Mouse (Mus musculus) neural tube, embryonic 15.5 days (tissue): ENCODE measurements around the gene Mdga1. TPM values are rescaled to one million over a fixed set of nuclear protein-coding genes. Genes with fewer than 3 reads are reported as not detected.

Source experiments
- ATAC-seq: fragments of 200-750 bp; cut with Nextera tagmentation; 2 replicates; pipeline ENCODE4 v1.8.0; 2017; ENCODE audit warnings: mild to moderate bottlenecking, moderate TSS enrichment, moderate library complexity; ENCODE audit not compliant: low FRiP score
- H3K27ac ChIP-seq: fragments of 300-500 bp; sonication (generic); replicated peaks from 2 replicates; pipeline ENCODE4 v1.5.1; 2015; ENCODE audit warnings: mild to moderate bottlenecking, inconsistent platforms
- H3K27me3 ChIP-seq: fragments of 300-500 bp; sonication (generic); replicated peaks from 2 replicates; pipeline ENCODE4 v1.6.1; 2015; ENCODE audit warnings: inconsistent platforms
- H3K36me3 ChIP-seq: fragments of 300-500 bp; sonication (generic); 2 replicates; pipeline ENCODE4 v1.6.1; 2015; ENCODE audit warnings: inconsistent platforms
- H3K4me1 ChIP-seq: fragments of 300-500 bp; sonication (generic); 2 replicates; pipeline ENCODE4 v1.6.1; 2015; ENCODE audit warnings: inconsistent platforms
- H3K4me2 ChIP-seq: fragments of 300-500 bp; sonication (generic); 2 replicates; pipeline ENCODE4 v1.6.1; 2015; ENCODE audit warnings: inconsistent platforms, mild to moderate bottlenecking, moderate library complexity
- H3K4me3 ChIP-seq: fragments of 300-500 bp; sonication (generic); replicated peaks from 2 replicates; pipeline ENCODE4 v1.5.1; 2015; ENCODE audit warnings: mild to moderate bottlenecking, inconsistent platforms
- H3K9ac ChIP-seq: fragments of 300-500 bp; sonication (generic); replicated peaks from 2 replicates; pipeline ENCODE4 v1.6.1; 2015; ENCODE audit warnings: mild to moderate bottlenecking, inconsistent platforms
- H3K9me3 ChIP-seq: fragments of 300-500 bp; sonication (generic); replicated peaks from 2 replicates; pipeline ENCODE4 v1.6.1; 2016; ENCODE audit warnings: inconsistent platforms
- WGBS: fragments of 180-500 bp; shearing (Covaris S2); methylation state at CpG from one replicate; pipeline ENCODE4 v1.1.7; 2015; ENCODE audit warnings: mixed read lengths; 5-methylcytosine and 5-hydroxymethylcytosine counted together
- polyA plus RNA-seq: library from polyadenylated mRNA; unstranded; fragments of >200 nt; fragmentation: Nextera tagmentation; extraction: Ambion mirVana; gene quantifications from 2 replicates; pipeline ENCODE4 v1.2.1, GENCODE M21; 2015

Gene Mdga1
- polyA plus RNA-seq, 1 experiment from 2014 or later, result 10.9 TPM

- no peak overlapping the region for H3K9ac ChIP-seq
- H3K27me3 ChIP-seq, result peaks cover 6% of the 10 kb centered on the region; the same call in 1 of the 2 replicates
- H3K4me3 ChIP-seq, result no peak overlapping the region
- ATAC-seq, result no peak
- no peaks in the 10 kb centered on the region for H3K36me3 ChIP-seq
- peaks cover 30% of the 10 kb centered on the region for H3K4me1 ChIP-seq
- H3K27ac ChIP-seq, result no peak overlapping the region
- no peaks in the 10 kb centered on the region for H3K9me3 ChIP-seq
- 38% methylated on average over 10 of the region's 10 CpGs for WGBS
- H3K4me2 ChIP-seq, result no peak overlapping the region
Measured at GRCm38 (mm10) chr17:29880251-29880650, 89.6 kb downstream of the Mdga1 start.

DNA sequence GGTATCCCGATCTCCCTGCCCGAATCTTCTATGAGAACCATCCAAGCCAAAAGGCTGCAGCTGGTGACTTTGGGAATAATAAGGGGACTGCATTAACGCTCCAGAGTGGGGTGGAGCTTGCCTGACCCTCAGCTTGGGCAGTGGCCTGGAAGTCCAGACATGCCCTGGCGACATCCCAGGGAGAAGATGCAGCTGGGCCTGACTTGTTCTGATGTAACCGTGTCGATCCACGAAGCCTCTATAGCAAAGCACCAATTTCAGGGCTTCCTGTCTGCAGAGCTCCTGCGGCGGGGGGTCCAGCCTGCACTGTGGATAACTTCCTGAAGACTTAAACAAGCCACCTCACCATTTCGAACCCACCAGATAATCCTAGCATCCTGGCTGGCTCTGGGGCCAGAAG is 90.9 kb downstream of the Mdga1 start:
- Histone ChIP-seq H3K9ac (no peak overlapping the region), H3K4me1 (peaks cover 24% of the 10 kb centered on the region), H3K4me3 (no peak overlapping the region), H3K4me2 (no peak overlapping the region), H3K27me3 (no peaks in the 10 kb centered on the region), H3K9me3 (no peaks in the 10 kb centered on the region), H3K36me3 (no peaks in the 10 kb centered on the region), H3K27ac (no peak overlapping the region)
- ATAC-seq, result no peak
- 89% methylated on average over 10 of the region's 10 CpGs for WGBS

- no peak; the same call in 1 of the 2 replicates for ATAC-seq
- WGBS, result 11% methylated on average over 24 of the region's 27 CpGs
- peak overlapping the region; percentile 36; the same call in 1 of the 2 replicates for H3K9ac ChIP-seq
- H3K4me2 ChIP-seq, result peak overlapping the region; percentile 5; the same call in 1 of the 2 replicates
- H3K27ac ChIP-seq, result peak overlapping the region; percentile 77
- H3K9me3 ChIP-seq, result no peaks in the 10 kb centered on the region
- H3K36me3 ChIP-seq, result no peaks in the 10 kb centered on the region
- no peaks in the 10 kb centered on the region for H3K27me3 ChIP-seq
- H3K4me3 ChIP-seq, result no peak overlapping the region
- H3K4me1 ChIP-seq, result peaks cover 23% of the 10 kb centered on the region
Measured at GRCm38 (mm10) chr17:29874082-29874679, 95.7 kb downstream of the Mdga1 start.

DNA sequence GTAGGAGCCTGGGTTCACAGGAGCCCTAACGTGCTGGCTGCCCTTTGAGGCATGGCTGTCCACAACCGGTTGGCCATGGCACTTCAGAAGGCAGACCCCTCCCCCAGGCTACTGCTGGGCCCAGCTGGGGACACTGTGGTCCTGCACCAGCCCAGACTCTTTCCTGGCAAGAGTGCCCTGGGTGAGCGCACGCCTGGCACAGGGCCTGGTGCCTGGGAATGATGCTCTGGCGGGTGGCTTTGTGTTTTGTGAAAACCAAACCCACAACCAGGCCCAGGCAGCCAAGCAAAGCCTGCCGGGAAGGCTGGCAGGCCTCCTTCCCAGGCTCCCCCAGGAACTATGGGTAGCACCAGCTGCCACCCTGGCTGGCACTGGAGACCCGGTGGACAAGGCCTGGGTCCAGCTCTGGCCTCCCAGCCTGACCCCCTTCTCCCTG is 96.3 kb downstream of the Mdga1 start:
- 37% methylated on average over 7 of the region's 7 CpGs for WGBS
- peak overlapping the region; percentile 5; the same call in 1 of the 2 replicates for H3K4me2 ChIP-seq
- no peaks in the 10 kb centered on the region for H3K27me3 ChIP-seq
- ATAC-seq, result peak; percentile 84
- H3K36me3 ChIP-seq, result no peaks in the 10 kb centered on the region
- no peak overlapping the region for H3K4me3 ChIP-seq
- peak overlapping the region; percentile 36; the same call in 1 of the 2 replicates for H3K9ac ChIP-seq
- no peaks in the 10 kb centered on the region for H3K9me3 ChIP-seq
- H3K4me1 ChIP-seq, result peaks cover 23% of the 10 kb centered on the region
- H3K27ac ChIP-seq, result peak overlapping the region; percentile 77

DNA sequence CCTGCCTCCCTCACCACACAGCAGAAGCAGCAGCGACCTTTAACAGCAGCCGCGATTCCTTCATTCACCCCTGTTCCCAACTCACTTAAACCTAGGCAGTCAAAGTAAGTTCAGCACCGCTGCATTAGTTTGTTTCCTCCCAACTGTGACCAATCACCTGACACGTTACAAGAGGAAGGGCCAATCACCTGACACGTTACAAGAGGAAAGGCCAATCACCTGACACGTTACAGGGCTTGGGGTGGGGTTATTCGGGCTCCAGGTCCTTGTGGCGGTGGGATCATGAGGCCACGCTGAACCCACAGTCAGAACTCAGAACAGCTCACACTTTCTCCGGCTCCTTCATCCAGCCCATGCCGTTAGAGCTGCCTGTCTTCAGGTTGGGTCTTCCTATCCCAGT is 99.6 kb downstream of the Mdga1 start:
- Histone ChIP-seq H3K27ac (no peak overlapping the region), H3K4me3 (no peak overlapping the region), H3K9ac (no peak overlapping the region), H3K4me2 (no peak overlapping the region), H3K27me3 (no peaks in the 10 kb centered on the region), H3K9me3 (no peaks in the 10 kb centered on the region), H3K36me3 (no peaks in the 10 kb centered on the region), H3K4me1 (peaks cover 23% of the 10 kb centered on the region)
- WGBS, result 75% methylated on average over 12 of the region's 12 CpGs
- ATAC-seq, result no peak

- H3K4me2 ChIP-seq, result no peak overlapping the region
- no peaks in the 10 kb centered on the region for H3K36me3 ChIP-seq
- H3K4me3 ChIP-seq, result no peak overlapping the region
- peaks cover 2% of the 10 kb centered on the region; the same call in 1 of the 2 replicates for H3K4me1 ChIP-seq
- 58% methylated on average over 6 of the region's 6 CpGs for WGBS
- H3K27ac ChIP-seq, result no peak overlapping the region
- no peaks in the 10 kb centered on the region for H3K27me3 ChIP-seq
- no peak for ATAC-seq
- no peak overlapping the region for H3K9ac ChIP-seq
- no peaks in the 10 kb centered on the region for H3K9me3 ChIP-seq
Measured at GRCm38 (mm10) chr17:29865914-29866313, 104.0 kb downstream of the Mdga1 start.

DNA sequence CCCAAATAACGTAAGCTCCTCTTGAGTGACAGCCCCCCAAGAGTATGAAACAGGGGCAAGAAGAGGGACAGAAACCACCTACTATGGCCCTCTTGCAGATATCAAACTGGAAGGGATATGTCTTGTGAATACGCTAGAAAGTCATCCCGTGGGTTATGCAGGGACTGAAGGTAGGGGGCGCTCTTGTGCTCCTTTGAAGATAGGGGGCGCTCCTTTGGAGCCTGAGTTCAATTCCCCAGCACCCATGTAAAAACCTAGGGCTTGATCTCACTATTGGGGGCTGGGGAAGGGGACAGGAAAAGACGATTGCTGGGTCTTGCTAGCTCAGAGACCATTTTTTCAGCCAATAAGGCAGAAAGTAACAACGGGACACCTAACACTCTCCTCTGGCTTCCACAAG is 105.4 kb downstream of the Mdga1 start:
- ATAC-seq, result no peak
- whole genome bisulfite sequencing, result 65% methylated on average over 7 of the region's 7 CpGs
- no peak overlapping the region for H3K4me2 ChIP-seq
- no peaks in the 10 kb centered on the region for H3K27me3 ChIP-seq
- H3K9me3 ChIP-seq, result no peaks in the 10 kb centered on the region
- no peak overlapping the region for H3K9ac ChIP-seq
- no peaks in the 10 kb centered on the region for H3K36me3 ChIP-seq
- no peak overlapping the region for H3K4me3 ChIP-seq
- no peaks in the 10 kb centered on the region for H3K4me1 ChIP-seq
- no peak overlapping the region for H3K27ac ChIP-seq

DNA sequence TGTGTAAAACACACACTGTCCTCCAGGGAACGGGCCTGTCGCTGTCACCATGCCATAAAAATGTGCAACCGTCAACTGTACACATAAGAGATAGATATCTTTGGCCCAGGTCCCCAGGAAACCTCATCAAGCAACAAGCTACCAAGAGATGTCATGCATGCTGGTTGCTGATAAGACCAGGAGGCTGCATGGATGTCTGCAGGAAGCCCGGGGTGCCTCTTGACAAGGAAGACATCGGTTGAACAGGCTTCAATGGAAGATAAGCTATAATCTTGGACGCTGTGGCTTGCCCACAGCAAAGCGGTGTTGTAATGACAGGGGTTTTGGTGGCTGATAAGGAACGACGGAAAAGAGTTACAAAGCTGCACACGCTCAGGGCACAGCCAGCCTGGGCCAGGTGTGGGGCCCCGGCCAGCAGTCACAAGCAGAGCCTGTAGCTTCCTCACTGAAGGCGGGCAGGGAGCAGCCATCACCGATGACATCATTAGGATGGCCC is 110.1 kb downstream of the Mdga1 start:
- H3K4me1 ChIP-seq, result peaks cover 10% of the 10 kb centered on the region
- ATAC-seq, result no peak
- no peak overlapping the region for H3K27ac ChIP-seq
- WGBS, result 81% methylated on average over 13 of the region's 13 CpGs
- no peaks in the 10 kb centered on the region for H3K27me3 ChIP-seq
- no peak overlapping the region for H3K9ac ChIP-seq
- H3K4me2 ChIP-seq, result no peak overlapping the region
- H3K36me3 ChIP-seq, result no peaks in the 10 kb centered on the region
- H3K9me3 ChIP-seq, result no peaks in the 10 kb centered on the region
- H3K4me3 ChIP-seq, result no peak overlapping the region

- Histone ChIP-seq H3K4me3 (no peak overlapping the region), H3K9me3 (no peaks in the 10 kb centered on the region), H3K9ac (no peak overlapping the region), H3K4me2 (no peak overlapping the region), H3K27ac (no peak overlapping the region), H3K27me3 (no peaks in the 10 kb centered on the region), H3K36me3 (no peaks in the 10 kb centered on the region), H3K4me1 (peaks cover 10% of the 10 kb centered on the region)
- 82% methylated on average over 3 of the region's 3 CpGs for whole genome bisulfite sequencing
- ATAC-seq, result no peak
Measured at GRCm38 (mm10) chr17:29858764-29859163, 111.1 kb downstream of the Mdga1 start.

GRCm38 (mm10) chr17:29855702-29856580 is 113.9 kb downstream of the Mdga1 start:
- Histone ChIP-seq H3K4me2 (no peak overlapping the region), H3K9me3 (no peaks in the 10 kb centered on the region), H3K27ac (no peak overlapping the region; the same call in 1 of the 2 replicates), H3K36me3 (no peaks in the 10 kb centered on the region), H3K27me3 (0 out of 2 replicates have a peak, but pooled peaks cover 3% of the 10 kb centered on the region), H3K4me1 (peaks cover 10% of the 10 kb centered on the region), H3K9ac (no peak overlapping the region), H3K4me3 (no peak overlapping the region)
- 74% methylated on average over 18 of the region's 18 CpGs for WGBS
- ATAC-seq, result no peak

- H3K27ac ChIP-seq, result no peak overlapping the region
- H3K36me3 ChIP-seq, result no peaks in the 10 kb centered on the region
- no peak overlapping the region for H3K9ac ChIP-seq
- 92% methylated on average over 4 of the region's 4 CpGs for WGBS
- peaks cover 10% of the 10 kb centered on the region for H3K4me1 ChIP-seq
- H3K9me3 ChIP-seq, result no peaks in the 10 kb centered on the region
- no peak overlapping the region for H3K4me3 ChIP-seq
- ATAC-seq, result no peak
- H3K4me2 ChIP-seq, result no peak overlapping the region
- H3K27me3 ChIP-seq, result 0 out of 2 replicates have a peak, but pooled peaks cover 3% of the 10 kb centered on the region
Measured at GRCm38 (mm10) chr17:29854835-29855234, 115.1 kb downstream of the Mdga1 start.
